Mouse (Mus musculus): ENCODE measurements at regions not wholly inside any gene's neighbourhood (a gene's known extent, or its start where the extent isn't known, plus 50 kb on each side); places are given as distances from the start of the nearest gene placed in this dataset.

- 32% methylated on average over 1 of the region's 1 CpGs for WGBS (ENCODE audit: insufficient replicate concordance)
These were observed 522.6 kb upstream of the Tbl1xr1 start for GRCm38 (mm10) chr3:21553859-21554258.

DNA sequence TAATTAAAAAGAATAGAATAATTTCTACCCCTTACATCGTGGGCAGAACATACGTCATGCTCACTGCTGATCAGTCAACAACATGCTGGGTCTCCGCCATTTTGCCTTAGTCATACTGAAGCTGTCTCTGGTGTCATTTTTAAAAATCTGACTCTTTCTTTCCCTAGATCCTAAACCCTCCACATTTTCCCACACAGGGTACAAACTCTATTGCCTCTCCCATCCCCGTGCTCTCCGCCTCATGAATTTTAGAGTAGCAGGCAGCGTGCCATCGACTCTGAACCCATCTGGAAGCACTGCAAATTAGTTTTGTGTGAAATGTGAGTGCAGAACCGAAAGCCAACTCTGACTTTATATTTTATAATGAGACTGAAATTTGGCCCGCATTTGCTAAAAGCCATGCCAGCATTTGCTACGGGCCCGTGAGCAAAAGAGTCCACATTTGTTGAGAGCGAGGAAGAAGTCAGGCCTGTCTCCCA lies 518.5 kb upstream of the Tbl1xr1 start:
- 77% methylated on average over 12 of the region's 12 CpGs for WGBS (ENCODE audit: insufficient replicate concordance)
- Histone ChIP-seq H3K9ac (ENCODE audit: low read depth, low read length) (no peak overlapping the region), H3K4me2 (ENCODE audit: low read depth, low read length) (no peak overlapping the region), H3K36me3 (ENCODE audit: control insufficient read depth, insufficient read depth) (no peaks in the 10 kb centered on the region), H3K4me3 (ENCODE audit: low read depth, low read length) (no peak overlapping the region), H3K27me3 (ENCODE audit: control insufficient read depth, insufficient read depth, low read depth, low read length) (no peaks in the 10 kb centered on the region), H3K4me1 (ENCODE audit: control insufficient read depth, low read depth, low read length) (no peaks in the 10 kb centered on the region), H3K9me3 (replicated peaks; ENCODE audit: control insufficient read depth, low read length) (no peaks in the 10 kb centered on the region), H3K27ac (ENCODE audit: low read length) (no peak overlapping the region)
- no peak for ATAC-seq (ENCODE audit: low read depth)

More at GRCm38 (mm10) chr3:21553859-21554258, 522.6 kb upstream of the Tbl1xr1 start:
- no peak for ATAC-seq (ENCODE audit: low read depth)
- Histone ChIP-seq H3K4me3 (ENCODE audit: low read depth, low read length) (no peak overlapping the region), H3K27me3 (ENCODE audit: control insufficient read depth, insufficient read depth, low read depth, low read length) (no peaks in the 10 kb centered on the region), H3K4me1 (ENCODE audit: control insufficient read depth, low read depth, low read length) (no peaks in the 10 kb centered on the region), H3K9ac (ENCODE audit: low read depth, low read length) (no peak overlapping the region), H3K9me3 (replicated peaks; ENCODE audit: control insufficient read depth, low read length) (no peaks in the 10 kb centered on the region), H3K4me2 (ENCODE audit: low read depth, low read length) (no peak overlapping the region), H3K36me3 (ENCODE audit: control insufficient read depth, insufficient read depth) (no peaks in the 10 kb centered on the region), H3K27ac (ENCODE audit: low read length) (no peak overlapping the region)

GRCm38 (mm10) chr3:21562771-21563312 lies 513.6 kb upstream of the Tbl1xr1 start:
- H3K9ac ChIP-seq (ENCODE audit: low read depth, low read length), result no peak overlapping the region
- H3K27me3 ChIP-seq (ENCODE audit: control insufficient read depth, insufficient read depth, low read depth, low read length), result no peaks in the 10 kb centered on the region
- H3K4me2 ChIP-seq (ENCODE audit: low read depth, low read length), result no peak overlapping the region
- H3K4me3 ChIP-seq (ENCODE audit: low read depth, low read length), result no peak overlapping the region
- ATAC-seq (ENCODE audit: low read depth), result no peak
- 55% methylated on average over 2 of the region's 2 CpGs for WGBS (ENCODE audit: insufficient replicate concordance)
- no peaks in the 10 kb centered on the region for H3K4me1 ChIP-seq (ENCODE audit: control insufficient read depth, low read depth, low read length)
- H3K9me3 ChIP-seq (replicated peaks; ENCODE audit: control insufficient read depth, low read length), result no peaks in the 10 kb centered on the region
- no peak overlapping the region for H3K27ac ChIP-seq (ENCODE audit: low read length)
- no peaks in the 10 kb centered on the region for H3K36me3 ChIP-seq (ENCODE audit: control insufficient read depth, insufficient read depth)

- 45% methylated on average over 3 of the region's 3 CpGs for WGBS (ENCODE audit: insufficient replicate concordance)
- H3K36me3 ChIP-seq (ENCODE audit: control insufficient read depth, insufficient read depth), result no peaks in the 10 kb centered on the region
- no peak for ATAC-seq (ENCODE audit: low read depth)
These were observed 513.0 kb upstream of the Tbl1xr1 start for GRCm38 (mm10) chr3:21563454-21563853.

GRCm38 (mm10) chr3:21564211-21564781 lies 512.2 kb upstream of the Tbl1xr1 start:
- WGBS (ENCODE audit: insufficient replicate concordance), result 24% methylated on average over 3 of the region's 3 CpGs
- Histone ChIP-seq H3K27ac (ENCODE audit: low read length) (no peak overlapping the region), H3K27me3 (ENCODE audit: control insufficient read depth, insufficient read depth, low read depth, low read length) (no peaks in the 10 kb centered on the region)

More at GRCm38 (mm10) chr3:21563454-21563853, 513.0 kb upstream of the Tbl1xr1 start:
- Histone ChIP-seq H3K4me3 (ENCODE audit: low read depth, low read length) (no peak overlapping the region), H3K4me1 (ENCODE audit: control insufficient read depth, low read depth, low read length) (no peaks in the 10 kb centered on the region), H3K27me3 (ENCODE audit: control insufficient read depth, insufficient read depth, low read depth, low read length) (no peaks in the 10 kb centered on the region), H3K27ac (ENCODE audit: low read length) (no peak overlapping the region), H3K9me3 (replicated peaks; ENCODE audit: control insufficient read depth, low read length) (no peaks in the 10 kb centered on the region), H3K9ac (ENCODE audit: low read depth, low read length) (no peak overlapping the region), H3K4me2 (ENCODE audit: low read depth, low read length) (no peak overlapping the region)

GRCm38 (mm10) chr3:21564847-21565485 lies 511.5 kb upstream of the Tbl1xr1 start:
- no peak overlapping the region for H3K4me3 ChIP-seq (ENCODE audit: low read depth, low read length)
- no peaks in the 10 kb centered on the region for H3K27me3 ChIP-seq (ENCODE audit: control insufficient read depth, insufficient read depth, low read depth, low read length)
- no peaks in the 10 kb centered on the region for H3K4me1 ChIP-seq (ENCODE audit: control insufficient read depth, low read depth, low read length)
- H3K9me3 ChIP-seq (replicated peaks; ENCODE audit: control insufficient read depth, low read length), result no peaks in the 10 kb centered on the region
- H3K4me2 ChIP-seq (ENCODE audit: low read depth, low read length), result no peak overlapping the region
- no peak overlapping the region for H3K27ac ChIP-seq (ENCODE audit: low read length)
- H3K9ac ChIP-seq (ENCODE audit: low read depth, low read length), result no peak overlapping the region
- 43% methylated on average over 4 of the region's 4 CpGs for WGBS (ENCODE audit: insufficient replicate concordance)
- no peaks in the 10 kb centered on the region for H3K36me3 ChIP-seq (ENCODE audit: control insufficient read depth, insufficient read depth)
- no peak for ATAC-seq (ENCODE audit: low read depth)

More at GRCm38 (mm10) chr3:21564211-21564781, 512.2 kb upstream of the Tbl1xr1 start:
- no peak overlapping the region for H3K4me3 ChIP-seq (ENCODE audit: low read depth, low read length)
- ATAC-seq (ENCODE audit: low read depth), result no peak
- H3K9ac ChIP-seq (ENCODE audit: low read depth, low read length), result no peak overlapping the region
- H3K4me2 ChIP-seq (ENCODE audit: low read depth, low read length), result no peak overlapping the region
- no peaks in the 10 kb centered on the region for H3K36me3 ChIP-seq (ENCODE audit: control insufficient read depth, insufficient read depth)
- no peaks in the 10 kb centered on the region for H3K9me3 ChIP-seq (replicated peaks; ENCODE audit: control insufficient read depth, low read length)
- H3K4me1 ChIP-seq (ENCODE audit: control insufficient read depth, low read depth, low read length), result no peaks in the 10 kb centered on the region

- no peaks in the 10 kb centered on the region for H3K36me3 ChIP-seq (ENCODE audit: control insufficient read depth, insufficient read depth)
- 61% methylated on average over 1 of the region's 1 CpGs for WGBS (ENCODE audit: insufficient replicate concordance)
- no peak overlapping the region for H3K4me2 ChIP-seq (ENCODE audit: low read depth, low read length)
- H3K4me3 ChIP-seq (ENCODE audit: low read depth, low read length), result no peak overlapping the region
- no peaks in the 10 kb centered on the region for H3K27me3 ChIP-seq (ENCODE audit: control insufficient read depth, insufficient read depth, low read depth, low read length)
- ATAC-seq (ENCODE audit: low read depth), result no peak
- no peaks in the 10 kb centered on the region for H3K4me1 ChIP-seq (ENCODE audit: control insufficient read depth, low read depth, low read length)
- H3K27ac ChIP-seq (ENCODE audit: low read length), result no peak overlapping the region
- H3K9ac ChIP-seq (ENCODE audit: low read depth, low read length), result no peak overlapping the region
- no peaks in the 10 kb centered on the region for H3K9me3 ChIP-seq (replicated peaks; ENCODE audit: control insufficient read depth, low read length)
These were observed 506.7 kb upstream of the Tbl1xr1 start for GRCm38 (mm10) chr3:21569721-21570120.

- H3K27me3 ChIP-seq (ENCODE audit: control insufficient read depth, insufficient read depth, low read depth, low read length), result no peaks in the 10 kb centered on the region
- H3K4me1 ChIP-seq (ENCODE audit: control insufficient read depth, low read depth, low read length), result no peaks in the 10 kb centered on the region
- no peak overlapping the region for H3K4me2 ChIP-seq (ENCODE audit: low read depth, low read length)
- no peak overlapping the region for H3K9ac ChIP-seq (ENCODE audit: low read depth, low read length)
- H3K9me3 ChIP-seq (replicated peaks; ENCODE audit: control insufficient read depth, low read length), result no peaks in the 10 kb centered on the region
- no peak overlapping the region for H3K4me3 ChIP-seq (ENCODE audit: low read depth, low read length)
- ATAC-seq (ENCODE audit: low read depth), result no peak
- H3K36me3 ChIP-seq (ENCODE audit: control insufficient read depth, insufficient read depth), result no peaks in the 10 kb centered on the region
- no peak overlapping the region for H3K27ac ChIP-seq (ENCODE audit: low read length)
- WGBS (ENCODE audit: insufficient replicate concordance), result 56% methylated on average over 3 of the region's 3 CpGs
These were observed 497.8 kb upstream of the Tbl1xr1 start for GRCm38 (mm10) chr3:21578635-21579034.

GRCm38 (mm10) chr3:21582122-21582521 lies 494.3 kb upstream of the Tbl1xr1 start:
- H3K27ac ChIP-seq (ENCODE audit: low read length), result no peak overlapping the region
- no peaks in the 10 kb centered on the region for H3K36me3 ChIP-seq (ENCODE audit: control insufficient read depth, insufficient read depth)
- no peak overlapping the region for H3K4me3 ChIP-seq (ENCODE audit: low read depth, low read length)
- no peaks in the 10 kb centered on the region for H3K9me3 ChIP-seq (replicated peaks; ENCODE audit: control insufficient read depth, low read length)
- H3K4me1 ChIP-seq (ENCODE audit: control insufficient read depth, low read depth, low read length), result no peaks in the 10 kb centered on the region
- WGBS (ENCODE audit: insufficient replicate concordance), result 33% methylated on average over 1 of the region's 1 CpGs
- H3K4me2 ChIP-seq (ENCODE audit: low read depth, low read length), result no peak overlapping the region
- H3K27me3 ChIP-seq (ENCODE audit: control insufficient read depth, insufficient read depth, low read depth, low read length), result no peaks in the 10 kb centered on the region
- H3K9ac ChIP-seq (ENCODE audit: low read depth, low read length), result no peak overlapping the region
- ATAC-seq (ENCODE audit: low read depth), result no peak

All from liver, embryonic 16.5 days (tissue).